Mouse (Mus musculus): ENCODE results near the gene Pkd2l1.
"Not testable (repeated sequence)": the region's sequence is repeated elsewhere in the genome, so short reads cannot be mapped to it uniquely, and the experiment has no call there.

Gene Pkd2l1

DNA sequence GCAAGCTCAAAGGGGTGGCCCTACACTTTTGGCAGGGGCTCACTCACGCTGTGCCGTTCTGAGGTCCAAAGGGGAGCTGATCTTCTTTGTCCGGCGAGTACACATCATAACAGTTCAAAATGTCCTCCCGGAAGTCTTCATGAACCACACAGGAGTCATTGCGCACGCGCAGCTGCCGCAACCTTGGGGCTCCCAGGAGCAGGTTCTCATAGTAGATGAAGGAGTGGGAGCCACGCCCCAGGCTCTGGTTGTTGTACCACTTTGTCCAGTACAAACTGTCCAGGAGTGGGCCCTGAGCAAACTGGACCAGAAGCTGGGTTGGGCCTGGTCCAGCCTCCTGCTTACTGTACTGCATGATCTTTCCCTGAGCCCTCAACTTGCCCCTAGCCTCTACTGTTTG lies 35.2 kb downstream of the Pkd2l1 start:
- DNase-seq (ENCODE audit: low spot score in 2 of 2): no peak

- DNase-seq (ENCODE audit: low spot score in 2 of 2): no peak
Observed at GRCm38 (mm10) chr19:44153781-44154180, 38.5 kb downstream of the Pkd2l1 start.

DNA sequence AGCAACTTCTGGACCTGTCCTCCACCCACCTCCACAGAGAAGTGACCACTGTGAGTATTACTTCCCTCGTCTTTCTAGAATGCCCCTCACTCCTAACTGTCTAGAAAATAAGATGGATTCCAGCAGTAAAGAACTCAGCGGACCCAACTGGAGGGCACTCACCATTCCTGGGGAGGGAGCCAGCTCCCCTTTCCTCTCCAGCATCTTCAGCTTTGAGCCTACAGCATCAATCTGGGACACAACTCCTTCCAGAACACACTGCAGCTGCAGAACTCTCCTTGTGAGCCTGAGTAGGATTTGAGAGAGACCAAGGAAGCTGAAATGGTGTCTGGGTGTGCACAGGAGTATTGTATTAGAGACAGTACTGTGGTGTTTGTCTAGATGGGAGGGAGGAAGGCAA lies 43.3 kb downstream of the Pkd2l1 start:
- no peak for DNase-seq (ENCODE audit: low spot score in 2 of 2)

- no peak for DNase-seq (ENCODE audit: low spot score in 2 of 2)
Observed at GRCm38 (mm10) chr19:44148345-44148744, 43.9 kb downstream of the Pkd2l1 start.

- DNase-seq (ENCODE audit: low spot score in 2 of 2): no peak
Observed at GRCm38 (mm10) chr19:44146951-44147350, 45.3 kb downstream of the Pkd2l1 start.

- DNase-seq (ENCODE audit: low spot score in 2 of 2): no peak
Observed at GRCm38 (mm10) chr19:44146568-44146879, 45.7 kb downstream of the Pkd2l1 start.

- peak; percentile 88 to 90 for DNase-seq (ENCODE audit: low spot score in 2 of 2)
Observed at GRCm38 (mm10) chr19:44145702-44146567, 46.3 kb downstream of the Pkd2l1 start, which contains the start of gene Bloc1s2. Gene Bloc1s2, minus strand, starts transcription at chr19:44146446.

DNA sequence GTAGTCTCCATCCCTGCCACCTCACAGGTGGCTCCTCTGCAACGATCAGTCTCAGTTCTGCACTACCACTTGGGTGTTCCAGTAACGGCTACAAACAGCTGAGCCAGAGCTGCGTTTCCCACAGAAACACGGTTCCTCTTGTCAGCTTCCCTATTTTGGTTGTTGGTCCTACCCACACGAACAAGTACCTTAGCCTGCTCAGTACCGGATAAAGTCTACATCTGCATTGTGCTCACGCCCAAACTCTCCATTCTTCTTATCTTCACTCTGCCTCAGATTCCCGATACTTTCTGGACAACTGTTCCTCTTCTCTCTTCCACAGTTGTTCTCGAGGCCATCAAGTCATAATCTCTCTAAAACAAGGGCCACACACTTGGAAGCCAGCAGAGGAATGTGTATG lies 47.9 kb downstream of the Pkd2l1 start:
- no peak for DNase-seq (ENCODE audit: low spot score in 2 of 2)

DNA sequence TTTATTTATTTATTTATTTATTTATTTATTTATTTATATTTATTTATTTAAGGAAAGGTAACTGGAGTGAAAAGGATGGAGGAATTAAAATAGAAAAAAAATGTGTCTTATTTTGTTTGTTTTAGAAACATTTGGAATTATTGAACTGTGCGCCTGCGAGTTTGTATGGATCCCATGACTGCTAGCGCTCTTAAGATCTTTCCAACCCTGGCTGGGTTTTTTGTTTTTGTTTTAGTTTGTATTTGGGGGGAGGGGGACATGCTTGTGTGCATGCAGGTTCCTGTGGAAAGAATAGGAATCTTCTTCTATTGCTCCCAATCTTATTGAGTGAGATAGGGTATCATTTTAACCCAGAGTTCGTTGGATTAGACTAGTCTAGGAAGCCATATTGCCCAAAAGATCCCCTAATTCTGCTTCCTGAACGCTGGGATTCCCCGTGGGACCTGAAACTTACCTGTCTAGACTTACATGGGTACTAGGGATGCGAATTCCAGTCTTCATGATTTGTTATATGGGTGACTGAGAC lies 56.2 kb downstream of the Pkd2l1 start:
- no peak for DNase-seq (ENCODE audit: low spot score in 2 of 2)

DNA sequence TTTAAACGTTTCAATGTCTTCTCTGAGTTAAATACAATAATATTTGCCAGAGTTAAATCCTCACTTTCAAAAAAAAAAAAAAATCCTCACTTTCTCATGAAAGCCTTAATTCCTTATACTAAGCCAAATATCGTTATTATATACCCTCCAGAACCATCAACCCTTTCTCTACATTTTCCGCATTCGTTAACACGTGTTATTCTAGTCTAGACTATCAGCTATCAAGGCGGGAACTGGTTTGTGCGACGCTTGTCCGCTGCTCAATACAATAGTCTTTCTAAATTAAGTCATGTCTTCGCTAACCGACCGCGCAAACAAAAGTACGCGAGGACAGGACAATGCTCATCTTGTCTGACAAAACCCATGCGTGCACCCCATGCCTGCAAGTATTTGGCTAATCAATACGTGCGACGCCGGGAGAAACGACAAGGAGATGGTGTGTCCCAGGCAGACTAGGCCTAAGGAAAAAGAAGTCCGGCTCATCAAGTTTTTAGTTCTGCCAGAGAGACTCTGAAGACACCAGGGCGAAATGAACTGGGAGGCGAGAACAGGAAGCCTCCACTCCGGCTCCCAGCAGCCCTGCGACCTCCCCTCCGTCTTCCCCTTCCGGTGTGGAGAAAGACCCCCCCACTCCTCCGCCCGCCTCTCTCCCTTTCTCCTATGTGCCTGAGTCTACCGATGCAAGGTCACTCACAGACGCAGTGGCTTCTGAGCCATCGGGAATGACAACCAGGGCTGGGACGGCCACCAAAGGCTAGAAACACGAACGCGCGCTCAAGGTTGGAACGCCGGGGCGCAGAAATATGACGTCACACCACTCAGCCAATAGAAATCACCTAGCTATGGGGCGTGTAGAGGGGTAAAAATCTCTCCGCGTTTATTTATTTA lies 56.9 kb downstream of the Pkd2l1 start, which contains the start of gene Cwf19l1:
Gene Cwf19l1 (minus strand): TSS at position 805 of the 888 bp plus-strand sequence.
- peak; percentile 87 to 92 for DNase-seq (ENCODE audit: low spot score in 2 of 2)

GRCm38 (mm10) chr19:44132917-44133316 lies 59.3 kb downstream of the Pkd2l1 start:
- DNase-seq (ENCODE audit: low spot score in 2 of 2): no peak

DNA sequence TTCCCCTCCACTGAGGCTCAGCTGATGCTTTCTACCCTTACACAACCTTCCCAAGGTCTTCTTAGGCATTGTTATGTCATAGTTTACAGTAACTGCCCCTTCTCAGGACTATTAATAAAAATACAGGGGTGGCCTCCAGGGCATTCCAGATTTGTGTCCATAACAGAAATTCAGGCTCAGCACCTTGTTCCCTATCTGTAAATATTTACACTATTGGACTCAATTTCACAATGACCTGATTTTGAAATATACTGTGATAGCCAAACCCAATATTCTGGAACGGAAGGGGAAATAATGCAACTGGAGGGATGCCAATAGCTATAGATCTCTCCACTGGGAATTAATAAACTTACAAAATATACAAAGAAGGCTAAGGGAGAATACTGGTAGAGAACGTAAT lies 63.7 kb downstream of the Pkd2l1 start:
- DNase-seq (ENCODE audit: low spot score in 2 of 2): no peak

DNA sequence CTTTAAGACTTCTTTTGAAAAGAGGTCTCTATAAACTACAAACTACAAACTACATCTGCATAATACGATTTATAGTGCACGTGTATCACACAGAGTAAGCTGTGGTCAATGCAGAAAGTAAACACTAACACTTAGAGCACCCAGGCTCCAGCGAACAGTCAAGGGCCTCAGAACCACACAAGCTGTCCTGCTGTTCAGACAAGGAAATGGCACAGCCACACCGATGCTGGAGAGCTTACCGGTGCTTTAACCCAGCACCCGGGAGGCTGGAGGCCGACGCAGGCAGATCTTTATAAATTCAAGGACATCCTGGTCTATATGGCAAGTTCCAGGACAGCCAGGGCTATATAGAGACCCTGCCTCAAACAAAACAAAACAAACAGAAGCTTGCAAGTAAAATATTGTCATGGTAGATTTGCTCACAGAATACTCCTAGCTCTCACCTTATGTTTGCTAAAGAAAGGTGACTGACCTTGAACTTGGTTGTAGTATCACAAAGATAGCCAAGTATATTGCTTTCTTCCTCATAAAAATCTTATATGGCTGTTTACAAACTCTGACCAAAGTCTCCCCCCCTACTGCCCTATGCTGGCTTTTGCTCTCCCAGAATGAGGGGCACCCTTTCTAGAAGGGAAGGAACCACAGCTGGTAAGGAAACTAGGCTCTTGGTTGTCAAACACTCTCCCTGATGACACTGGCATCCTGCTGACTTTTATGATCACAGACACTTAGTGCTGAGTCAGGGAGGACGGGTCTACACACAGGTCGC lies 64.3 kb downstream of the Pkd2l1 start:
- no peak for DNase-seq (ENCODE audit: low spot score in 2 of 2)

DNA sequence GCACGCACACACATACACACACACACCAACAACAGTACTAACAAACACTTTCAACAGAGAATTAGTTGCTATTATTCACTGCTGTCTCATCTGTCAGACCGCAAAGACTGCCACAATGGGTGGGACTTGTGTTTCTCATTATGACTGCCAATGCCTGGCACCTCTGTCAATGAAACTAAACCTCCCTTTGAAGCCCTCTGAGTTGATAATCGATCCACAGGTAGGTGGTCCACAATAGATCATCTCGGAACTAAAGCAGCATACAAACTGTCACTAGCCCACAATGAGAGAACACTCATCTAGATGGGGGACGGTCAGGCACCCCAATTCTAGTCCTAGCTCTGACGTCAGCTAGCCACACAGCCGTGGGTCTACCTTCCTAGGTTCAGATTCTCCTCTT lies 71.1 kb downstream of the Pkd2l1 start:
- no peak for DNase-seq (ENCODE audit: low spot score in 2 of 2)

DNA sequence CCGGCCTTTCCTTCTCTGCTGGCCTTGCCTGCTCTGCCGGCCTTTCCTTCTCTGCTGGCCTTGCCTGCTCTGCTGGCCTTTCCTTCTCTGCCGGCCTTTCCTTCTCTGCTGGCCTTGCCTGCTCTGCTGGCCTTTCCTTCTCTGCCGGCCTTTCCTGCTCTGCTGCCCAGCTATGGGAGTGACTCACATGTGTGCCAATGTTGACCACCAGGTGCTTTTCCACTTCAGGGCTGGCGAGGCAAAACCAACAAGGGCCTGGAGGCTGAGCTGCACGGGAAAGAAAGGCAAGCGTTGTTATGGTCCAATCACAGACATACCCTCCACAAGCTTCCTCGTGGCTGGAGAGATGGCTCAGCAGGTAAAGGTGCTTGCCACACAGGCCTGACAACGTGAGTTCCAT lies 71.6 kb downstream of the Pkd2l1 start:
- DNase-seq (ENCODE audit: low spot score in 2 of 2): not testable (repeated sequence)

DNA sequence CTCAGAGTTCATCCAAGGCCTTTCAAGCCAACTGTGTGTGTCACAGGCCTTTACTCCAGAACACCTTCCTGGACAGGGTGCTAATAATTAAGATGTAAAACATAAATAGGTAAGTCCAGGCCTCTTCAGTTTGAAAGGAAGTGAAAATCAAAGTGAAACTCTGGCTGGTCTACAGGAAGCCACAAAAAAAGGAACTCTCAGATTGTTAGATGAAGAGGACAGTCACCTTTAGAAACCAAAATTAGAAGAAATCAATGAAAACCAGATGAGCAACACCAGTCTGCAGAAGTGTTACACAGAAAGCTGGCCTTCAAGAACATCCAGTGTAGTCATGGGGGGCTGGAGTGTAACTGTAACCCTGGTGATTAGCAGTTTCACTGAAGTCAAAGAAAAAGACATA lies 74.4 kb downstream of the Pkd2l1 start:
- no peak for DNase-seq (ENCODE audit: low spot score in 2 of 2)

GRCm38 (mm10) chr19:44111706-44112105 lies 80.5 kb downstream of the Pkd2l1 start:
- peak in 1 of 2 experiments; percentile 30 for DNase-seq (ENCODE audit: low spot score in 2 of 2)

DNA sequence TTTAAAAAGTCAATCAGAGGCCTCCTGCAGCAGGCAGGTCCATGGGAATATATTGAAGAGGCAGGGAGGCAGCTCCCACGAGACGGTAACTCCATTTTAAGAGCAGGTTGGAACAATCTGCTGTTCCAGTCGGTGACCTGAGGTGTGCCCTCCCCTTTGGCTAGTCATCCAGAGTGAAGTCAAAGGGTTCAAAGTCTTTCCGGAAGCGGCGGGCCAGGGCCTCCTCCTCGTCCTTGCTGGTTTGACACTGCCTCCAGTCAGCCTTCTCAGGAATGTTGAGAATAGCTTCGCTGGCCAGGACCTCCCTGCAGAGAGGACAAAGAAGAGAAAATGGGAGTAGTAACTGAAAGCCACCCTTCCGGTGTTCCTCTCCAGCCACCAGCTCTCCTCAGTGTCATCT lies 81.9 kb downstream of the Pkd2l1 start:
- no peak for DNase-seq (ENCODE audit: low spot score in 2 of 2)

DNA sequence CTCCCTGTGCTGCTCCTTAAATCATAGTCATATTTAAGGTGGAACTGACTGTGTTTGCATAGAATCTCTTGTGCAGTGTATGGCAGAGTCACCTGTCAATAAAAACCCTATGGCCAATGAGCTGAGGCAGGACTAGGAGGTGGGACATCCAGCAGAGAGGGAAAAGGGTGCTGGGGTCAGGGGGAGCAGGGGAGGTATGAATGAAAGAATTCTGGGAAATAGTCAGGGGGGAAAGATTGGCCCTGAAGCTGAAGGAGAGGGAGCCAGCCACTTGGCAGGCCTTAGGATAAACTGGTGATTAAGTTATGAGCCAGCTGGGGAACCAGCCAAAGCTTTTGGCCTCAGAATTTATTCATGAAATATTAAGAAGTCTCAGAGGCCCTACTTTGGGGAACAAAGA lies 83.2 kb downstream of the Pkd2l1 start:
- DNase-seq (ENCODE audit: low spot score in 2 of 2): no peak

- peak; percentile 16 to 18 for DNase-seq (ENCODE audit: low spot score in 2 of 2)
Observed at GRCm38 (mm10) chr19:44107661-44108521, 84.4 kb downstream of the Pkd2l1 start.
